Mouse (Mus musculus): ENCODE data around the gene Ccnjl. TPM values are rescaled to one million over a fixed set of nuclear protein-coding genes. Genes with fewer than 3 reads are reported as not detected.

The Ccnjl gene
- polyA plus RNA-seq, 1 experiment from 2014 or later = 2.2 TPM

- H3K27me3 ChIP-seq (ENCODE audit: control insufficient read depth, insufficient read depth, low read depth, low read length) = no peaks in the 10 kb centered on the region
- no peak overlapping the region for H3K4me2 ChIP-seq (ENCODE audit: low read depth, low read length)
- WGBS (ENCODE audit: insufficient replicate concordance) = 38% methylated on average over 3 of the region's 3 CpGs
- no peak for ATAC-seq (ENCODE audit: low read depth)
- H3K9ac ChIP-seq (ENCODE audit: low read depth, low read length) = no peak overlapping the region
- peaks cover 13% of the 10 kb centered on the region for H3K4me1 ChIP-seq (ENCODE audit: control insufficient read depth, low read depth, low read length)
- H3K9me3 ChIP-seq (replicated peaks; ENCODE audit: control insufficient read depth, low read length) = no peaks in the 10 kb centered on the region
- no peak overlapping the region for H3K27ac ChIP-seq (ENCODE audit: low read length)
- no peak overlapping the region for H3K4me3 ChIP-seq (ENCODE audit: low read depth, low read length)
- H3K36me3 ChIP-seq (ENCODE audit: control insufficient read depth, insufficient read depth) = no peaks in the 10 kb centered on the region
These were observed 23.2 kb downstream of the Ccnjl start for GRCm38 (mm10) chr11:43551756-43552155.

- Histone ChIP-seq H3K36me3 (ENCODE audit: control insufficient read depth, insufficient read depth) (no peaks in the 10 kb centered on the region), H3K9ac (ENCODE audit: low read depth, low read length) (no peak overlapping the region), H3K27ac (ENCODE audit: low read length) (no peak overlapping the region), H3K4me3 (ENCODE audit: low read depth, low read length) (no peak overlapping the region), H3K27me3 (ENCODE audit: control insufficient read depth, insufficient read depth, low read depth, low read length) (no peaks in the 10 kb centered on the region), H3K4me2 (ENCODE audit: low read depth, low read length) (no peak overlapping the region), H3K9me3 (replicated peaks; ENCODE audit: control insufficient read depth, low read length) (no peaks in the 10 kb centered on the region), H3K4me1 (ENCODE audit: control insufficient read depth, low read depth, low read length) (peaks cover 13% of the 10 kb centered on the region)
- ATAC-seq (ENCODE audit: low read depth) = no peak
- 65% methylated on average over 6 of the region's 6 CpGs for WGBS (ENCODE audit: insufficient replicate concordance)
These were observed 24.1 kb downstream of the Ccnjl start for GRCm38 (mm10) chr11:43552675-43553074.

GRCm38 (mm10) chr11:43556538-43556937 is 28.0 kb downstream of the Ccnjl start:
- Histone ChIP-seq H3K36me3 (ENCODE audit: control insufficient read depth, insufficient read depth) (no peaks in the 10 kb centered on the region), H3K9me3 (replicated peaks; ENCODE audit: control insufficient read depth, low read length) (no peaks in the 10 kb centered on the region), H3K27ac (ENCODE audit: low read length) (no peak overlapping the region), H3K4me2 (ENCODE audit: low read depth, low read length) (no peak overlapping the region), H3K4me3 (ENCODE audit: low read depth, low read length) (no peak overlapping the region), H3K9ac (ENCODE audit: low read depth, low read length) (no peak overlapping the region), H3K27me3 (ENCODE audit: control insufficient read depth, insufficient read depth, low read depth, low read length) (no peaks in the 10 kb centered on the region), H3K4me1 (ENCODE audit: control insufficient read depth, low read depth, low read length) (no peaks in the 10 kb centered on the region; the same call in 1 of the 2 replicates)
- WGBS (ENCODE audit: insufficient replicate concordance) = 74% methylated on average over 11 of the region's 11 CpGs
- no peak for ATAC-seq (ENCODE audit: low read depth)

GRCm38 (mm10) chr11:43559515-43560292 is 31.1 kb downstream of the Ccnjl start:
- 36% methylated on average over 5 of the region's 6 CpGs for WGBS (ENCODE audit: insufficient replicate concordance)

GRCm38 (mm10) chr11:43563654-43564244 is 35.2 kb downstream of the Ccnjl start:
- Histone ChIP-seq H3K4me3 (ENCODE audit: low read depth, low read length) (no peak overlapping the region), H3K27ac (ENCODE audit: low read length) (no peak overlapping the region), H3K36me3 (ENCODE audit: control insufficient read depth, insufficient read depth) (no peaks in the 10 kb centered on the region), H3K9me3 (replicated peaks; ENCODE audit: control insufficient read depth, low read length) (no peaks in the 10 kb centered on the region), H3K27me3 (ENCODE audit: control insufficient read depth, insufficient read depth, low read depth, low read length) (no peaks in the 10 kb centered on the region), H3K4me2 (ENCODE audit: low read depth, low read length) (no peak overlapping the region), H3K4me1 (ENCODE audit: control insufficient read depth, low read depth, low read length) (no peaks in the 10 kb centered on the region), H3K9ac (ENCODE audit: low read depth, low read length) (no peak overlapping the region)
- ATAC-seq (ENCODE audit: low read depth) = no peak
- 61% methylated on average over 10 of the region's 10 CpGs for WGBS (ENCODE audit: insufficient replicate concordance)

More at GRCm38 (mm10) chr11:43559515-43560292, 31.1 kb downstream of the Ccnjl start:
- Histone ChIP-seq H3K4me2 (ENCODE audit: low read depth, low read length) (no peak overlapping the region), H3K27ac (ENCODE audit: low read length) (no peak overlapping the region), H3K4me1 (ENCODE audit: control insufficient read depth, low read depth, low read length) (no peaks in the 10 kb centered on the region), H3K9me3 (replicated peaks; ENCODE audit: control insufficient read depth, low read length) (no peaks in the 10 kb centered on the region), H3K9ac (ENCODE audit: low read depth, low read length) (no peak overlapping the region), H3K36me3 (ENCODE audit: control insufficient read depth, insufficient read depth) (no peaks in the 10 kb centered on the region), H3K4me3 (ENCODE audit: low read depth, low read length) (no peak overlapping the region), H3K27me3 (ENCODE audit: control insufficient read depth, insufficient read depth, low read depth, low read length) (no peaks in the 10 kb centered on the region)
- ATAC-seq (ENCODE audit: low read depth) = no peak

- H3K36me3 ChIP-seq (ENCODE audit: control insufficient read depth, insufficient read depth) = no peaks in the 10 kb centered on the region
- H3K4me2 ChIP-seq (ENCODE audit: low read depth, low read length) = no peak overlapping the region
- H3K4me3 ChIP-seq (ENCODE audit: low read depth, low read length) = no peak overlapping the region
- no peaks in the 10 kb centered on the region for H3K27me3 ChIP-seq (ENCODE audit: control insufficient read depth, insufficient read depth, low read depth, low read length)
- no peak overlapping the region for H3K27ac ChIP-seq (ENCODE audit: low read length)
- WGBS (ENCODE audit: insufficient replicate concordance) = 63% methylated on average over 2 of the region's 2 CpGs
- H3K9me3 ChIP-seq (replicated peaks; ENCODE audit: control insufficient read depth, low read length) = no peaks in the 10 kb centered on the region
- no peak for ATAC-seq (ENCODE audit: low read depth)
- no peak overlapping the region for H3K9ac ChIP-seq (ENCODE audit: low read depth, low read length)
- H3K4me1 ChIP-seq (ENCODE audit: control insufficient read depth, low read depth, low read length) = no peaks in the 10 kb centered on the region
These were observed 36.8 kb downstream of the Ccnjl start for GRCm38 (mm10) chr11:43565414-43565813.

- H3K4me2 ChIP-seq (ENCODE audit: low read depth, low read length) = no peak overlapping the region
- no peak for ATAC-seq (ENCODE audit: low read depth)
- no peaks in the 10 kb centered on the region for H3K4me1 ChIP-seq (ENCODE audit: control insufficient read depth, low read depth, low read length)
- no peak overlapping the region for H3K4me3 ChIP-seq (ENCODE audit: low read depth, low read length)
- no peak overlapping the region for H3K27ac ChIP-seq (ENCODE audit: low read length)
- no peaks in the 10 kb centered on the region for H3K9me3 ChIP-seq (replicated peaks; ENCODE audit: control insufficient read depth, low read length)
- H3K36me3 ChIP-seq (ENCODE audit: control insufficient read depth, insufficient read depth) = no peaks in the 10 kb centered on the region
- 59% methylated on average over 8 of the region's 8 CpGs for WGBS (ENCODE audit: insufficient replicate concordance)
- no peaks in the 10 kb centered on the region for H3K27me3 ChIP-seq (ENCODE audit: control insufficient read depth, insufficient read depth, low read depth, low read length)
- no peak overlapping the region for H3K9ac ChIP-seq (ENCODE audit: low read depth, low read length)
These were observed 37.3 kb downstream of the Ccnjl start for GRCm38 (mm10) chr11:43565852-43566251.

GRCm38 (mm10) chr11:43566696-43567095 is 38.1 kb downstream of the Ccnjl start:
- Histone ChIP-seq H3K27ac (ENCODE audit: low read length) (no peak overlapping the region), H3K4me2 (ENCODE audit: low read depth, low read length) (no peak overlapping the region), H3K4me3 (ENCODE audit: low read depth, low read length) (no peak overlapping the region), H3K4me1 (ENCODE audit: control insufficient read depth, low read depth, low read length) (no peaks in the 10 kb centered on the region), H3K36me3 (ENCODE audit: control insufficient read depth, insufficient read depth) (no peaks in the 10 kb centered on the region), H3K9me3 (replicated peaks; ENCODE audit: control insufficient read depth, low read length) (no peaks in the 10 kb centered on the region), H3K27me3 (ENCODE audit: control insufficient read depth, insufficient read depth, low read depth, low read length) (no peaks in the 10 kb centered on the region), H3K9ac (ENCODE audit: low read depth, low read length) (no peak overlapping the region)
- ATAC-seq (ENCODE audit: low read depth) = no peak
- WGBS (ENCODE audit: insufficient replicate concordance) = 62% methylated on average over 5 of the region's 5 CpGs

- no peak overlapping the region for H3K9ac ChIP-seq (ENCODE audit: low read depth, low read length)
- no peaks in the 10 kb centered on the region for H3K4me1 ChIP-seq (ENCODE audit: control insufficient read depth, low read depth, low read length)
- 26% methylated on average over 5 of the region's 5 CpGs for WGBS (ENCODE audit: insufficient replicate concordance)
- no peak overlapping the region for H3K4me3 ChIP-seq (ENCODE audit: low read depth, low read length)
- H3K27ac ChIP-seq (ENCODE audit: low read length) = no peak overlapping the region
- no peaks in the 10 kb centered on the region for H3K27me3 ChIP-seq (ENCODE audit: control insufficient read depth, insufficient read depth, low read depth, low read length)
- no peak overlapping the region for H3K4me2 ChIP-seq (ENCODE audit: low read depth, low read length)
- no peaks in the 10 kb centered on the region for H3K9me3 ChIP-seq (replicated peaks; ENCODE audit: control insufficient read depth, low read length)
- H3K36me3 ChIP-seq (ENCODE audit: control insufficient read depth, insufficient read depth) = no peaks in the 10 kb centered on the region
- ATAC-seq (ENCODE audit: low read depth) = no peak
These were observed 39.7 kb downstream of the Ccnjl start for GRCm38 (mm10) chr11:43568263-43568662.
